Mouse (Mus musculus) induced T-regulatory cell, adult 2 months (primary cell): ENCODE measurements around the gene Psmc3ip.
"Not testable (repeated sequence)": the region's sequence is repeated elsewhere in the genome, so short reads cannot be mapped to it uniquely, and the experiment has no call there.

Experiments
- DNase-seq: peaks from one replicate; pipeline ENCODE4 v3.0.0-alpha.2; 2012; ENCODE audit warnings: low read depth

Psmc3ip gene

GRCm38 (mm10) chr11:101095314-101096024 is at the start of gene Psmc3ip:
TSS of gene Psmc3ip (minus strand) at chr11:101095436.
- peak; percentile 96 for DNase-seq

- peak; percentile 81 for DNase-seq
These were observed 48.3 kb upstream of the Psmc3ip start for GRCm38 (mm10) chr11:101143338-101144225.

GRCm38 (mm10) chr11:101142215-101142967 is 47.2 kb upstream of the Psmc3ip start:
- no peak for DNase-seq

GRCm38 (mm10) chr11:101141088-101141487 is 45.9 kb upstream of the Psmc3ip start:
- no peak for DNase-seq

GRCm38 (mm10) chr11:101140164-101140819 is 45.1 kb upstream of the Psmc3ip start:
- DNase-seq = peak; percentile 27

GRCm38 (mm10) chr11:101138536-101139181 is 43.4 kb upstream of the Psmc3ip start:
- DNase-seq = no peak

GRCm38 (mm10) chr11:101137000-101137399 is 41.8 kb upstream of the Psmc3ip start:
- DNase-seq = no peak

- DNase-seq = no peak
These were observed 39.1 kb upstream of the Psmc3ip start for GRCm38 (mm10) chr11:101134217-101134865.

- no peak for DNase-seq
These were observed 37.8 kb upstream of the Psmc3ip start for GRCm38 (mm10) chr11:101133037-101133436.

GRCm38 (mm10) chr11:101131701-101132100 is 36.5 kb upstream of the Psmc3ip start:
- DNase-seq = peak; percentile 72

GRCm38 (mm10) chr11:101131187-101131586 is 36.0 kb upstream of the Psmc3ip start:
- DNase-seq = no peak

- DNase-seq = no peak
These were observed 35.0 kb upstream of the Psmc3ip start for GRCm38 (mm10) chr11:101130056-101130756.

GRCm38 (mm10) chr11:101128996-101129577 is 33.9 kb upstream of the Psmc3ip start:
- DNase-seq = no peak

GRCm38 (mm10) chr11:101127075-101127474 is 31.8 kb upstream of the Psmc3ip start:
- DNase-seq = peak; percentile 42

GRCm38 (mm10) chr11:101125008-101125407 is 29.8 kb upstream of the Psmc3ip start:
- not testable (repeated sequence) for DNase-seq

- DNase-seq = not testable (repeated sequence)
These were observed 29.3 kb upstream of the Psmc3ip start for GRCm38 (mm10) chr11:101124494-101124893.

GRCm38 (mm10) chr11:101120545-101121188 is 25.4 kb upstream of the Psmc3ip start:
- no peak for DNase-seq

- DNase-seq = peak; percentile 100
These were observed 24.7 kb upstream of the Psmc3ip start, which contains the start of the genes Retreg3 and Tubg1 for GRCm38 (mm10) chr11:101119761-101120544. TSS of gene Retreg3 (minus strand) at chr11:101119893. TSS of gene Tubg1 (plus strand) at chr11:101119938.
